Mouse (Mus musculus) E14TG2a.4 (cell line): ENCODE results near the gene Cd300c2.
"Not testable (repeated sequence)": the region's sequence is repeated elsewhere in the genome, so short reads cannot be mapped to it uniquely, and the experiment has no call there.

Experiments
- CTCF ChIP-seq: conservative IDR thresholded peaks from 2 replicates; pipeline ENCODE4 v1.5.1; 2014; ENCODE audit warnings: low read length
- NANOG ChIP-seq: IDR thresholded peaks from 2 replicates; pipeline ENCODE4 v1.6.1; 2014; ENCODE audit warnings: borderline replicate concordance, low read length, mixed read lengths
- POU5F1 ChIP-seq: IDR thresholded peaks from 2 replicates; pipeline ENCODE4 v1.6.1; 2014; ENCODE audit warnings: low read length, borderline replicate concordance

DNA sequence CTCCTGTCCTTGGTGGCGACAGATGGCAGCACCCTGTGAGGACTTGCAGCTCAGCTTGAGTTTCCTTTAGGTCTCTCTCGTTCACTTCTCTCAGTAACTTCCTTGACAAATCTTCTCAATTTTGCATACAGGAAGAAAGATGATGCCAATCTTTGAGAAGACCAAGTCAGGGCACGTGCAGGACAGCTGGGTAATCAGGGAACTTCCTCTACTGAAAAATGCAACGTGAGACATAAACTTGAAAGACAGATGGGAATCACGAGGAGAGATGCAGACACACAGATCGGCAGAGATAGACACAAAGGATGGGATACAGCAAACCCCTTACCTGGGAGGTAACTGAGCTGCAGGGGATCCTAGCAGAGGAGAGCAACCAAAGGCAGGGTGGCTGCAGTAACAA lies 36.0 kb upstream of the Cd300c2 start, which contains the start of gene Cd300ld5:
- not testable (repeated sequence) for TF ChIP-seq CTCF, NANOG, POU5F1
